Comparison of ENCODE assay signal across 8 mouse cellular contexts in genomic region chr9:54698318-54699086, GRCm38 (mm10). TPM values are rescaled to one million over a fixed set of nuclear protein-coding genes. Genes with fewer than 3 reads are reported as not detected.
DNase-seq lines count a peak whose midpoint lies in the region; ATAC-seq and TF ChIP-seq lines count a peak whose summit lies in the region.

Dnaja4 (plus strand) TSS chr9:54698873.

- WGBS in midbrain, embryonic 12.5 days, result 66% methylated on average over 17 of the region's 17 CpGs

- H3K27me3 ChIP-seq in midbrain, embryonic 12.5 days, result peaks cover 63% of the 10 kb centered on the region

- ATAC-seq in midbrain, embryonic 12.5 days (ENCODE audit: low FRiP score, low read depth), result peak; percentile 44

- H3K36me3 ChIP-seq in midbrain, embryonic 12.5 days, result no peaks in the 10 kb centered on the region

- H3K9ac ChIP-seq in midbrain, embryonic 12.5 days (replicated peaks), result peak within 1 kb of the TSS; percentile 60

- H3K4me2 ChIP-seq in midbrain, embryonic 12.5 days (replicated peaks), result peak within 1 kb of the TSS; percentile 87

- H3K4me3 ChIP-seq in layer of hippocampus, adult 2 months, result peak within 1 kb of the TSS; percentile 70
- H3K4me3 ChIP-seq in midbrain, embryonic 12.5 days, result peak within 1 kb of the TSS; percentile 69

- no peak for TF ChIP-seq CTCF in layer of hippocampus, adult 2 months (conservative IDR thresholded peaks at IDR 0.05)

- peak within 1 kb of the TSS; percentile 95 for H3K27ac ChIP-seq in layer of hippocampus, adult 2 months
- no peak within 1 kb of the TSS for H3K27ac ChIP-seq in midbrain, embryonic 12.5 days (replicated peaks)

- DNase-seq in layer of hippocampus, adult 2 months (ENCODE audit: low spot score in 2 of 2), result no peak
- DNase-seq in layer of hippocampus, adult 9-11 months, result no peak
- DNase-seq in c-Kit-negative CD71-positive TER-119-positive erythroid progenitor cells, embryonic 14.5 days (ENCODE audit: low read depth, low spot score), result peak; percentile 70
- DNase-seq in gonadal fat pad, adult 2 months (ENCODE audit: low read depth), result no peak
- no peak for DNase-seq in layer of hippocampus, postnatal 14 days (ENCODE audit: low spot score in 2 of 2)
- no peak for DNase-seq in cerebellum, postnatal 36 days
- DNase-seq in right cerebral cortex, postnatal 10 days (ENCODE audit: low spot score in 2 of 2), result no peak

- no peaks in the 10 kb centered on the region for H3K9me3 ChIP-seq in midbrain, embryonic 12.5 days

- peaks cover 12% of the 10 kb centered on the region; the same call in 1 of the 2 replicates for H3K4me1 ChIP-seq in midbrain, embryonic 12.5 days

RNA-seq across cellular contexts. Expression of gene Dnaja4, which starts in this region (rescaled TPM):
- 10 to 100 TPM; 44.9 to 48.0 TPM for total RNA-seq in layer of hippocampus, adult 2 months (2021)
- 24.6 and 34.2 TPM in 2 replicates for polyA plus RNA-seq in gonadal fat pad, adult 2 months (2012; rRNA removed)
- 10 to 100 TPM; 25.6 to 30.8 TPM for total RNA-seq in layer of hippocampus, postnatal 14 days (2021)
- polyA plus RNA-seq in midbrain, embryonic 12.5 days (2016; fragmentation: Nextera tagmentation; extraction: Ambion mirVana), result 3.7 and 4.4 TPM in 2 replicates
